Mouse (Mus musculus) splenic B cell, adult 2 months (primary cell): ENCODE results near the gene Zfp609.

Experiments
- DNase-seq: peaks from one replicate; pipeline ENCODE4 v3.0.0-alpha.2; 2011; ENCODE audit warnings: low read depth, low spot score
- H3K27me3 ChIP-seq: 2 replicates; pipeline ENCODE4 v1.6.1; 2012; ENCODE audit warnings: mild to moderate bottlenecking, low read length, moderate library complexity, mixed read lengths; ENCODE audit not compliant: control insufficient read depth, poor library complexity, insufficient read depth, severe bottlenecking
- H3K36me3 ChIP-seq: 2 replicates; pipeline ENCODE4 v1.6.1; 2012; ENCODE audit warnings: mild to moderate bottlenecking, low read length, moderate library complexity, mixed read lengths; ENCODE audit not compliant: control insufficient read depth, poor library complexity, insufficient read depth, severe bottlenecking

Zfp609 gene

GRCm38 (mm10) chr9:65642546-65642945 lies 184.8 kb downstream of the Zfp609 start:
- no peaks in the 10 kb centered on the region for H3K36me3 ChIP-seq
- no peaks in the 10 kb centered on the region for H3K27me3 ChIP-seq
- DNase-seq, result no peak
